Comparison of ENCODE assay signal across 11 mouse cellular contexts in genomic region chr1:66871591-66871990, GRCm38 (mm10). TPM values are rescaled to one million over a fixed set of nuclear protein-coding genes. Genes with fewer than 3 reads are reported as not detected.
DNase-seq lines count a peak whose midpoint lies in the region; ATAC-seq lines count a peak whose summit lies in the region.
"Had no signal": no experiment of that assay in that cellular context is flagged by ENCODE, and none has a peak within 500 bp of the region (broad histone marks: within the 10 kb centered on the region; RNA-seq: fewer than 3 reads in every experiment).

No protein-coding gene starts in this region.

- H3K4me3 ChIP-seq in hindbrain, embryonic 14.5 days (replicated peaks; ENCODE audit: low read length) = no peak overlapping the region
- H3K4me3 ChIP-seq in hindbrain, embryonic 13.5 days = no peak overlapping the region
- H3K4me3 ChIP-seq: limb, embryonic 13.5 days; neural tube, embryonic 12.5 days had no signal

- intact Hi-C loops in heart, postnatal 14 days (cut with DNase I) = no loop called here

- ATAC-seq in hindbrain, embryonic 14.5 days (ENCODE audit: low FRiP score) = no peak
- no peak for ATAC-seq in hindbrain, embryonic 13.5 days (ENCODE audit: low FRiP score)

- peak; percentile 67 for DNase-seq in hindbrain, embryonic 14.5 days (ENCODE audit: low spot score)
- DNase-seq in urinary bladder, postnatal 14 days (ENCODE audit: low spot score) = peak; percentile 44
- no peak for DNase-seq in urinary bladder, postnatal 25 days (ENCODE audit: low spot score)
- peak; percentile 58 to 77 for DNase-seq in heart, postnatal 14 days
- peak; percentile 62 for DNase-seq in testis, postnatal 14 days (ENCODE audit: low spot score)
- no peak for DNase-seq in embryo, embryonic 9.5 days (ENCODE audit: extremely low spot score)
- DNase-seq in cerebellum, postnatal 36 days = no peak
- DNase-seq: cerebellum, adult 9-10 months had no signal

- H3K27ac ChIP-seq in hindbrain, embryonic 14.5 days = no peak overlapping the region
- H3K27ac ChIP-seq in hindbrain, embryonic 13.5 days = no peak overlapping the region
- H3K27ac ChIP-seq: limb, embryonic 13.5 days; neural tube, embryonic 12.5 days had no signal

- no peaks in the 10 kb centered on the region for H3K27me3 ChIP-seq in hindbrain, embryonic 14.5 days (ENCODE audit: control insufficient read depth, insufficient read depth, low read length)
- H3K27me3 ChIP-seq in hindbrain, embryonic 13.5 days = no peaks in the 10 kb centered on the region
- H3K27me3 ChIP-seq: limb, embryonic 13.5 days; neural tube, embryonic 12.5 days had no signal

- no peak overlapping the region for H3K9ac ChIP-seq in hindbrain, embryonic 14.5 days
- H3K9ac ChIP-seq in hindbrain, embryonic 13.5 days = no peak overlapping the region
- H3K9ac ChIP-seq: limb, embryonic 13.5 days; neural tube, embryonic 12.5 days had no signal

- H3K36me3 ChIP-seq in hindbrain, embryonic 14.5 days (replicated peaks; ENCODE audit: control insufficient read depth, insufficient read depth) = no peaks in the 10 kb centered on the region
- H3K36me3 ChIP-seq in hindbrain, embryonic 13.5 days = no peaks in the 10 kb centered on the region
- H3K36me3 ChIP-seq: limb, embryonic 13.5 days; neural tube, embryonic 12.5 days had no signal

- no peak overlapping the region for H3K4me2 ChIP-seq in hindbrain, embryonic 14.5 days (replicated peaks)
- H3K4me2 ChIP-seq in hindbrain, embryonic 13.5 days = no peak overlapping the region
- H3K4me2 ChIP-seq: limb, embryonic 13.5 days; neural tube, embryonic 12.5 days had no signal

- WGBS in hindbrain, embryonic 14.5 days = 70% methylated on average over 7 of the region's 7 CpGs
- 63% methylated on average over 7 of the region's 7 CpGs for WGBS in hindbrain, embryonic 13.5 days

- H3K4me1 ChIP-seq in hindbrain, embryonic 14.5 days (replicated peaks; ENCODE audit: control insufficient read depth, insufficient read depth, low read length) = no peaks in the 10 kb centered on the region
- no peaks in the 10 kb centered on the region; the same call in 1 of the 2 replicates for H3K4me1 ChIP-seq in hindbrain, embryonic 13.5 days (replicated peaks)
- H3K4me1 ChIP-seq: limb, embryonic 13.5 days; neural tube, embryonic 12.5 days had no signal

- no peaks in the 10 kb centered on the region for H3K9me3 ChIP-seq in hindbrain, embryonic 14.5 days (ENCODE audit: control insufficient read depth, low read length)
- no peaks in the 10 kb centered on the region for H3K9me3 ChIP-seq in hindbrain, embryonic 13.5 days
- H3K9me3 ChIP-seq: limb, embryonic 13.5 days; neural tube, embryonic 12.5 days had no signal

RNA-seq across cellular contexts. Expression of gene Acadl, which starts 8.5 kb away (rescaled TPM):
- 58.8 and 59.5 TPM in 2 replicates for polyA plus RNA-seq in hindbrain, embryonic 14.5 days (2014; fragmentation: Nextera tagmentation; extraction: Ambion mirVana)
- 55.9 and 65.3 TPM in 2 replicates for polyA plus RNA-seq in hindbrain, embryonic 13.5 days (2015; fragmentation: Nextera tagmentation; extraction: Ambion mirVana)
- total RNA-seq in heart, postnatal 14 days (2021) = 1,000 to 10,000 TPM; 1,175 to 1,217 TPM

RNA-seq across cellular contexts. Expression of gene Kansl1l, which starts 54.2 kb away (rescaled TPM):
- polyA plus RNA-seq in hindbrain, embryonic 14.5 days (2014; fragmentation: Nextera tagmentation; extraction: Ambion mirVana) = 12.8 and 12.9 TPM in 2 replicates
- 16.4 and 19.8 TPM in 2 replicates for polyA plus RNA-seq in hindbrain, embryonic 13.5 days (2015; fragmentation: Nextera tagmentation; extraction: Ambion mirVana)
- total RNA-seq in heart, postnatal 14 days (2021) = 10 to 100 TPM; 18.3 to 18.6 TPM

Comparison
In these comparisons a context has a peak if more than half of its experiments do, and no peak if none do; other contexts are left out.
1. DNase-seq: peak in hindbrain, embryonic 14.5 days (single experiment), urinary bladder, postnatal 14 days (single experiment), heart, postnatal 14 days (2 of 2) and testis, postnatal 14 days (single experiment); none in urinary bladder, postnatal 25 days (single experiment), embryo, embryonic 9.5 days (single experiment) and cerebellum, postnatal 36 days (0 of 2).